Mouse (Mus musculus): ENCODE measurements around the gene Trpm8. TPM values are rescaled to one million over a fixed set of nuclear protein-coding genes. Genes with fewer than 3 reads are reported as not detected.

The Trpm8 gene
- total RNA-seq, 2 experiments from 2014 or later = 0.15 TPM; not detected in 1

DNA sequence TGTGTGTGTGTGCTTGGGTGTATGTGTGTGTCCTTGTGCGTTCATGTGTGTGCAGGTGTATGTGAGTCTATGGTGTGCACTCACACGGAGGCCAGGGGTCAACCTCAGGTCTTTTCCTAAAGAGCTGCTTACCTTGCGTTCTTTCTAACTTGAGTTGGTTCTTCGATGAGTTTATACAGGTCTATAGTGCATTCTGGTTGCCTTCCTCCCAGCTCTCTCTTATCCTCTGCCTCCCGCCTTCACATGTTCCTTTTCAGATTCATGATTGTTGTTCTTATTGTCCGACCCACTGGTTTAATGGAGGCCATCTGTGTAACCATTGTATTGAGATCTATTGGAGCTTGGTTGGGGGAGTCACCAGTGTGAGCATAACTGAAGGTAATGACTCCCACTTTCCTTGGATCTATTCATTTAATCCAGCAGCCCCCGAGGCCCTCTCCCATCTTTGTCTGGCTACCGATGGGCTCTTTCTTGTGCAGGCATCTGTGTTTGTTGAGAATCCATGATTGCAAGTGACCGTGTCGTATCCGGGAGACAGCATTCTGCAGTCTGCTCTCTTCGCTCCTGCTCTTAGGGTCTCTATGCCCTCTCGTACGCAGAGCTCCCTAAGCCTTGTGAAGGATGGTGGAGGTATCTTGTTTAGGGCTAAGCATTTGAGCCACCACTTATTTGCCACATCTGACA lies 24.7 kb downstream of the Trpm8 start:
- no peak for DNase-seq

DNA sequence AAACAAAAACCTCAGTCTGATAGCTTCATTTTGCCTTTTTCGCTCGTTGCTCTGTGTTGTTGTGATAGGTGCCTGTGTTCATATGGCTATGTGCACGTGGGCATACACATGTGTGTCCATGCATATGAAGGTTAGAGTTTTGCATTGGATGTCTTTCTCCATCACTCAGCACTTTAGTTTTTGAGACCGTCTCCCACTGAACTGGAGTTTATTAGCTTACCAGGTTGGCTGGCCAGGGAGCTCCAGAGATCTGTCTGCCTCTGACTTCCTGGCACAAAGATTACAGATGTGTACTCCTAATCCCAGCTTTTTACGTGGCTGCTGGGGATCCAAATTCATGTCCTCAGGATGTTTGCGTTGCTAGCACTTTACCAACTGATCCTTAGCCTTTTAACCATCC lies 26.3 kb downstream of the Trpm8 start:
- no peak for DNase-seq

DNA sequence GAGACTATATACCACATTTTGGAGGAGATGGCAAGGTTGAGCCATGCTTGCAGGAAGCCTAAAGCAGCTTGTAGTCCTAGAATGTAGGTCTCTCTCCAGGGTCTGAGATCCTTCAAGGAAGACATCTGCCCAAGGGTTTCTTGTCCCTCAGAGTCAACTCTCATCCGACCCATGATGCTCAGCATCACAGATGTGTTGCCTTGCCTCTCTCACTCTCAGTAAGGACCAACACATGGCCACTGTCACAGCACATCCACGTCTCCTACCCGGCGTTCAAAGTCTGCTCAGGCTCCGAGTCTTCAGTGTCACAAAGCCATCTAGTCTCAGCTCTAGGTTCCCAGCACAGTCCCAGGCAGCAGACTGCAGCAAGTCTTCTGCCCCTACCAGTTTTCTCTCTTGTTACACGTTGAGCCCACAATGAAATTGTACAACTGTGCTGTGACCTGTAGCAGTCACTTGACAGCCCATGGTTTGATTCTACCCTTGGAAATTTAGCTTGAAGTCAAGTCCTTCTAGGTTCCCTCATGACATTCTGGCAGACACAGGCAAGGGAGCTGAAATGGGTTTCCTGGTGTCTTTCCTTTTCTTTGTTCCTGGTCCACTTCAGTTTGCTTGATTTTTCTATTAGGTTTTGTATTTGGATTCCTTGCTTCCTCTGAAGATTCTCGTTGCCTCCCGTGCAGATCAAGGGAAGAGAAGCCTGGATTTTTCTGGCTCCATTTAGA lies 27.0 kb downstream of the Trpm8 start:
- DNase-seq = no peak

DNA sequence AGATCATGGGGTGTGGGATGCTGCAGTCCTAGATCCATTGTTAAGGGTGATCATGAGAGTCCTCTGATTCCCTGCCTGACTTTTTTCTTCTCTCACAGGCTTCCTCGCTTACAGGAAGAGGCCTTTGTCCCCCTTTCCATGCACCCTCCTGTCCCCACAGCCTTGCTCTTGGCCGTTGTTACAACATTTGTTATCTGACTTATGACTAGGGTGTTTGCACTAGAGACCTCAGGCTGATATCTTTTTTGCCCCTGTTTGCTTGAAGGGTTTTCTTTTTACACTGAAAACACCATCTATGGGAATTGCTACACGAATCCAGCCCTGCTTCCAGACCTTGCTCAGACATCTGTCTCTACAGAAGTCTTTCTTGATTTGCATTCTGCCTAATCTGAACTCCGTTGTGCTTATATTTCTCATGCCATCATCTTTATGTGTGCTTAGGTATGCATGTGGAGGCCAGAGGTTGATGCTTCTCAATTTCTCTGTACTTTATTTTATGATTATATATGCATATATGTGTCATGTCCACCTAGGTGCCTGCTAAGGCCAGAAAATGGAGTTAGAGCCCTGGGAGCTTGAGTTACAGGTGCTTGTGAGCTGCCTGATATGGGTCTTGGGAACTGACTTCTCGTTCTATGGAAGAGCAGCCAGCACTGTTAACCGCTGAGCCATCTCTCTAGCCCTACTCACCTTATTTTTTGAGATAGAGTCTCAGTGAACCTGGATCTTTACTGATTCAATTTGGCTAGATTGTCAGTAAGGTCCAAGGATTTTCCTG lies 27.7 kb downstream of the Trpm8 start:
- DNase-seq = no peak

DNA sequence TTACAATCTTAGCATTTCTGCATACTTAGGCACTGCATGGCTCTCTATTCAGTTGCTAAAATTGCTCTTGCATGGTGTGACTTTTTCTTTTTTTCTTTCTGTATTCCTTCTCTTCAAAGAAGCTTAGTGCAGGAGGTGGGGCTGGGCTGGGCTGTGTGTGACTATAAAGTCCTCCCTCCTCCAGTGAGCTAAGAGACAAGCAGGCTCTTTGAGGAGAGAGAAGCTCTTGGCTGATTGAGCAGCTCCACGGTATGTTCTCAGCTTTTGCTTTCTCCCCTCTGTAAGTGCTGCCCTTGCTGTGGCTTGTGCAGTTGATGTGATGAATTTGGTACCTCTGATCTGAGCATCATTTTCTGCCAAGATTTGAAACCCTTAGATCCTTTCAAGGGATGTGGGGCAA lies 29.1 kb downstream of the Trpm8 start:
- no peak for DNase-seq

DNA sequence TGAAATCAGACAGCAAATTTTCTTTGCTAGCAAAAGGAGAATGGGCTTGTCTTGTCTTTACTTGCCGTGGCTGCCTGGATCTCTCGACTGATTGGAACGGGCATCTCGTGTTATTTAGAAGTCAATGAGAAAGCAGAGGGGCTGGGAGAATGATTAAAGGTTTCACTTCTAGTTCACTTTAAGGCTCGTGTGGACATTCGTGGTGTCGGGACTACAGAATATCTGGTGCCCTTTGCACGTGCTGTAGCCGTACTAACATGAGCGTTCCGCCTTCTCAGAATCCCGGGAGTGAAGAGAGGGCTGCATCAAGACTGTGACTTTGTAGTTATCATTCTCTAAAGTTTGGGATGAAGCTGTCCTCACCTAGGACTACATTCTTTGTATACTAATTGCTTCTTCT lies 29.7 kb downstream of the Trpm8 start:
- DNase-seq = no peak

DNA sequence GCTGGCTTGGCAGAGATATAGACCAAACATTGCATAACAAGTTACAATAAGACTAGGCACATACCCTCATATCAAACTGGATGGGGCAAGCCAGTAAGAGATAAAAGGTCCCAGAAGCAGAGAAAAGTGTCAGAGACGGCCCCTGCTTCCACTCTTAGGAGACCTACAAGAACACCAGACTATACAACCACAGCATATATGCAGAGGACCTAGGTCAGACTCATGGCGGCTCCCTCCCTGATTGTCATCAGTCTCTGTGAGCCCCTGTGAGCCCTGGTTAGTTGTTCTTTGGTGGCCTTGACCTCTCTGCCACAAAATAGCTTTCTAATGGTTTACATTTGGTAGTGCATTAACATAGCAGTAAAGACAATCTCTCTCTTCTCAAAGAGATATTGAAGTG lies 31.6 kb downstream of the Trpm8 start:
- DNase-seq = no peak

DNA sequence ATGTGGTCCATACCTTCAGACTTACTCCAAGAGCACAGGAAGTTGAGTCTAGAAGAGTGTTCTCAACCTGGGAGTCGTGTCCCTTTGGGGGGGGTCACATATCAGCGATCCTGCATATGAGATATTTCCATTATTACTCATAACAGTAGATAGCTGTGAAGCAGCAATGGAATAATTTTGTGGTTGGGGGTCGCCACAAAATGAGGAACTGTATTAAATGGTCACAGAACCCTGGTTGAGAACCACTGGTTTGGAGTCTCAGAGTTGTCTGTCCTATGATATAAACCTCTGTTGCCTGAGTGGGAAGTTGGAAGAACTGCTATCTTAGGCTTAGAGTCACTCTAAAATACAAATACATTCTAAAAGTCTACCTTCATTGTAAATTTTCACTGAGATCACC lies 32.4 kb downstream of the Trpm8 start:
- no peak for DNase-seq

DNA sequence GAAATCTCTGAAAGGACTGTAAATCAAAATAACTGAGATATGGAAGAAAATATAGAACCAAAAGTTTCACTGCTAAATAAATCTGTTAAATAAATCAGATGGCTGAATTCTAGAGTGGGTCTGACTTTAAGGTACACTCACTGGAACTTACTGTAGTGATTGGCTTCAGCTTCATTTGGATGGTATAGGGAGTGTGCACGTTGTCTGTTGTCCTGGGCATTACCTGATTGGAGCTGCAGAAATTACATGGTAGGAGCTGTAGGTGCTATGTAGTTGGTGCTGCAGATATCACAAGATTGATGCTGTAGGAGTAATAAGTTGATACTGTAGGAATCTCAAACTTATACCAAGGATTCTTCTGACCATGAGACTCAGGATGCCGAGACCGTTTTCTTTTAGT lies 32.9 kb downstream of the Trpm8 start:
- DNase-seq = no peak

DNA sequence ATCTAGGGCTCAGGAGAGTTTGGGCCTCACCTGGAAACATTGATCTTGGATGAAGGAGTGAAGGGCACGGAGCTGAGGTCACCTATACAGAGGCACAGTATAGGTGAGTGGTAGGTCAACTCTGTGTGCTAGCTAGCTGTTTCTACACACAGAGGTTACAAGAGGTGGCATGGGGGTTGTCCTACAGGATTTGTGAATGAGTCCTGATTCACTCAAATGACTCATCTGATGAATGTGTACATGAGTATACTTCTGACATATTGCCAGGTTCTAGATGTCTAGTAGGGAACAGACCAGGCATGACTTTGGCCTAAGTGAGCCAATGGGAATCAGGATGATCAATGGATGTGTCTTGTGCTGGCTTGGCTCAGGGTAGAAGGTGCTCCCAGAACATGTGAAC lies 39.8 kb downstream of the Trpm8 start:
- no peak for DNase-seq

DNA sequence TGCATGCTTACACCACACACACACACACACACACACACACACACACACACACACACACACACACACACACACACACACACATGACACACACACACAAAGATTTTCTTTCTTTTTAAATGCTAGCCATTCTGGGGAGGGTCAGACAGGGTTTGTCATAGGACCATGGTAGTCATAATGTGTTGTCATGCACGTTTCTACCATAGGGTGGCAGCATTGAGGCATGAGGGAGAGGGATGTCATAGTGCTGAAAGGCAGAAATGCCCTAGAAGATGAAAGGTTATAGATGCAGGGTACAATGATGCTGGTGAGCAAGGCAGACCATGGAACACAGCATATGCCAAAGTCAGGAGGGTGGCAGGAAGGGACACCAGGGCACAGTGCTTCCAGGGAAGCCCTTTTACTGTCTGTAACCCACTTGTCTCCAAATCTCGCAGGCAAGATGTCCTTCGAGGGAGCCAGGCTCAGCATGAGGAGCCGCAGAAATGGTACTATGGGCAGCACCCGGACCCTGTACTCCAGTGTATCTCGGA lies 41.1 kb downstream of the Trpm8 start:
- DNase-seq = peak in 1 of 2 experiments; percentile 53

DNA sequence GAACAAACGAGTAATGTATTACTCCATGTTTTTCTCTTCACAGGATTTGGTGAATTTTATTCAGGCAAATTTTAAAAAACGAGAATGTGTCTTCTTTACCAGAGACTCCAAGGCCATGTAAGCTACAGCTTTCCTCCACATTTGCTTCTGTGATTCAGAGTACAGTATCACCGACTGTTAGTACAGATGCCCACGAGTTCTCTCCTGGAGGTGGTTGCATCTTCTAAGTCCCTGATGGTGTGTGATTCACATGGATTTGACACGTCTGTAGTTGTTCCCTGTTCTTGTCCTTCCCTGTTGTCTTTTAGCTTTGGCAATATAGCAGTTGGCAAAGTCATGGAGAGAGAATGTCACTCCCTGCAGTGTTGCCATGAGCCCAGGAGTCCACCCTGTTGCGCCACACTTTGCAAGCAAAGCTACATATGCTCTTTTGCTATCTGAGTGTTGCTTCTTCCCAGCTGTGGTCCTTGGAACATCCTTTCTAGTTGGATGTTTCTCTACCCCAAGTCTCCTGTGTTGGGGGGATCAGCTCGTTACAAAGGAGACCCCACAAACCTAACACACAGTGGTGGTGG lies 43.4 kb downstream of the Trpm8 start:
- no peak for DNase-seq

DNA sequence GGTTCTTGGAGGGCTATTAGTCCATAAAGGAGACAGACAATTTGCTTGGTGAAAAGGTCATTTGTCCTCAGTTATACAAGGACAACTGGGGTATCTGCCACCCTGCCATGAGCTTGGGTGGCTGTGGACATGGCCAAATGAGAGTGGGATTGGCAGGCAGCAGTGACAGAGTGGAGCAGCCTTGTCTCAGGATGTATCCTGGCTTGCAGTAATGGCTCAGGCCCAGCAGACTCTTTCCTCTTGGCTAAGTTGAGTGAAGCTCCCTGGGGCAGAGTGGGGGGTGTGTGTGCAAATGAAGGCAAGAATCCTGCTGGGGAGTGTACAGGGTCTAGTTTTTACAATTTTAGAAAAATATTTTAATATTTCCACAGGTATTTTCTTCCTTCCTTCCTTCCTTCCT lies 44.7 kb downstream of the Trpm8 start:
- no peak for DNase-seq

DNA sequence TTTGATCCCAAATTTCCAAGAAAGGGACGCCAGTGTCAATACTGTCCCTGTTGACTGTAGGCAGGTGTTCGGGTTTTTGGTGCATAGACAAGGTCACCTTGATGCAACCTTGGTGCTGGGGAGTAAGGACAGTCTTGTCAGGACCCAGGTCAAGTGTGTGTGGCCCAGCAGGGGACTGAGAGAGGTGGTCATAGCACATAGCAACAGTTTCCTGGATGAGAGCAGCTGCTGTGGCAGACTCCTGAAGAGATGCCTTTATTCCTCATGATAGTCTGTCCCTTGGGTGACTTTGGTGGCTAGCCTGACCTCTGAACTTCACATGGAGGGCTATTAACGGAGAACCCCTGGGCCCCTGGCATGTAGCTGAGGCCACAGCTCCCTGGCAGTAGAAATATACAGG lies 45.6 kb downstream of the Trpm8 start:
- DNase-seq = no peak

DNA sequence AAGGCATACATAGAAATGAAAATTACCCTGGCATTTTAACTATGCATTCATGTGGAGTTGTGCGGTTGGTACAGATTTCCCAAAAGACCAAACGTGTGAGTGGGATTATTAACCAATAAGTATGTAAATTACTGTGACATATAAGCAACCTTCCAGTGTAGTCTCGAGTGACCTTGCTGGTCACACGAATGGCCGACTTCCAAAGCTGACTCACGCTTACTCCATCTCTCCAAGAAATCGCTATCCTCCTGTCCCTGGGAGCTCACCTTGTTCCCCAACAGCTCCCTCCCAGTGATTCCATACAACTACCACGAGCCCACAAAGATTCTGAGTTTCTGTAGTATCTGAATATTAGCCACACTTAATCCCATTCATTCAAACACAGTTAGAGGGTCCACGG lies 62.0 kb downstream of the Trpm8 start:
- DNase-seq = no peak

DNA sequence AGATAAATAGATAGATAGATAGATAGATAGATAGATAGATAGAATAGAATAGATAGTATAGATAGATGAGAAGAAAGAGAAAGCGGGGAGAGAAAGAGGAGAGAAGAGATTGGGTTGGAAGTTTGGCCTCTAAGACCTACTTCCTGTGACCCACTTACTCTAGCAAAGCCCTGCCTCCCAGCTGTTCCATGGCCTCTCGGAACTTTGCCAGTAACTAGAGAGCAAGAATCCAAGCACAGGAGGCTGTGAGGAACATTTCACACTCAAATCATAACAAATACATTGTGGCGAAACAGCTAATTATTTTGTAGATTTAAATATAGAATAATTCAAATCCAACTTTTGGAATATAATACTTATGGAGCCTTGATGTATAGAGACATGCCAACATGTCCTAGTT lies 65.2 kb downstream of the Trpm8 start:
- DNase-seq = no peak

DNA sequence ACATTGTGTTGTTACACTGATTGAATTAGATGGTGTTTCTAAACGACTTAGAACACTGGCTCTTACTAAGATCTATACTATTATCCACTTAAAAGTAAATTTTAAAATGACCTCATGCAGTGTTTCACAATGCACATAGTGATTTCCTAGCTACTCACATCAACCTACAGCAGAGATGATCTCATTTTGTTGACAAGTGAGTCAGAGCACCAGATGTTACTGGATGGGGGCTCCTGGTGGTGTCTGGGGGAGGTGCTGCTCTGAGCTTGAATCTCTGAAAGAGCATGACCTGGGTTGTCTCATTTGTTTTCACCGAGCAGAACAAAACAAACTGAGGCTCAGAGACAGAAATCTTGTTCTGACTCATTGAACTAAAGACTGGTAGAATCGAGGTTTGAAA lies 68.1 kb downstream of the Trpm8 start:
- DNase-seq = no peak

DNA sequence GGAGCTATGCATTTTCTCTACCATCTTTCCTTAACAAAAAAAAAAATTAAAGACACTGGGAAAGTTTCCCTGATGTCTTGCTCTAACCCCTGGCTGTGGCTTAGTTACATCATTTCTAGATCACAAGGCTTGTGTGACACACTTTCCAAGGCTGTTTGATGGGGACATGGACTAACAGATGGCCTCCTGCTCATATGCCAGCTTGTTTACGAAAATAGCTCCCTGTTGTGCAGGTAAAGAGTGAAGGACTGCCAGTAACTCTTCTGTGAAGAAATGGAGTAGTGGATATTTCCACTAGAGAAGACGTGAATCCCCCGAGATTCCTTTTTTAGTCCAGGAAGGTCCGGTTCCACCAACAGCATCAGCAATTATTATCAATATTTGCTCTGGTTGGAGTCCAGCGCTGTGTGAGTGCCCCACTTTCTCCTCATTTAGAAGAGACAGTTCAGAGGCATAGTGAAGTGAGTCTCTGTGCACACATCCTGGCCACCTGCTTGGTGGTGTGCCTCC lies 71.1 kb downstream of the Trpm8 start:
- DNase-seq = no peak

DNA sequence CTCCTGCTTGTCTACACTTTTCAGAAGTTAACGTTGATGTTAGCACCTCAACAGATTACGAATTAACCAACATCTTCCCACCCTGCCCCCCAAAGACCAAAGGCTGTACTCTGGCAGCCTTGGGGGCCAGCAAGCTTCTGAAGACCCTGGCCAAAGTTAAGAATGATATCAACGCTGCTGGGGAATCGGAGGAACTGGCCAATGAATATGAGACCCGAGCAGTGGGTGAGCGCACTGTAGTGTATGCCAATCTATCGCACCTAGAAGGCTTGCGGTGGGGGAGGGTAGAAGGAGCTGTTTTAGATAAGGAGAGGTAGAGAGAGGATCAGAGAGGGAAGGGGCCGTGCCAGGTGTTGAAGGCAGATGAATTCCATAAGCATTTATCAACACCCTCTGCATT lies 73.3 kb downstream of the Trpm8 start:
- no peak for DNase-seq

DNA sequence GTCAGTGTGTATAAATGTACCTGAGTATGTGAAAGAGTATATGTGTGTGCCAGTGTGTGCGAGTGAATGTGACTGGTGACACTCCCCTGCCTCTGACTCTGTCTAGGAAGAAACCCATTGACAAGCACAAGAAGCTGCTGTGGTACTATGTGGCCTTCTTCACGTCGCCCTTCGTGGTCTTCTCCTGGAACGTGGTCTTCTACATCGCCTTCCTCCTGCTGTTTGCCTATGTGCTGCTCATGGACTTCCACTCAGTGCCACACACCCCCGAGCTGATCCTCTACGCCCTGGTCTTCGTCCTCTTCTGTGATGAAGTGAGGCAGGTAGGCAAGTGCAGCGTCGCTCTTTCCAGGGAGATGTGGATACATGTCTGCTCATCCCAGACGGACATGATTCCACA lies 77.6 kb downstream of the Trpm8 start:
- DNase-seq = no peak

DNA sequence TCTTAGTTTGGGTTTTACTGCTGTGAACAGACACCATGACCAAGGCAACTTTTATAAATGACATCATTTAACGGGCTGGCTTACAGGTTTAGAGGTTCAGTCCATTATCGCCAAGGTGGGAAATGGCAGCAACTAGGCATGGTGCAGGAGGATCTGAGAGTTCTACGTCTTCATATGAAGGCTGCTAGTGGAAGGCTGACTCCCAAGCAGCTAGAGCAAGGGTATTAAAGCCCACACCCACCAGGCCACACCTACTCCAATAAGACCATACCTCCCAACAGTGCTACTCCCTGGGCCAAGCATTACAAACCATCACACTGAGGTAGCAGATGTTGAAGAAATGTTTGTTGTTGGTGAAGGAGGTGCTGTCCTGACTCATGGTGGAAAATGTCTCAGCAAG lies 78.2 kb downstream of the Trpm8 start:
- no peak for DNase-seq

DNA sequence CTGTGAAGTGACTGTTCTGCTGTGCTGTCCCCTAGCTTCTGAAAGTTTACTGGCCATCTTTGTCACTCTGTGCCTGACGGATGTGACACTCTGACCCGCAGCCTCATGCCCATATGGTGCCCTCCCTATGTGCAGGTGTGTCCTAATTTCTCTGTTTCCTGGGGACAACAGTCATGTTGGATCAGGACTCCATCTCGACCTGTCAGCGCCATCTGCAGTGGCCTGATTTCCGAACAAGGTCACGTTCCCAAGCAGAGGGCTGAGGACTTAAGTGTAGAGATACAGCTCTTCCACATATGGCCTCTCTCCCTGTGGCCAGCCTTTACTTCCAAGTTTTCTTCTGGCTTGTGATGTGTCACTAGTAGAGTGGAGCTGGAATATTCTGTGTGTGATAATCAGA lies 79.2 kb downstream of the Trpm8 start:
- DNase-seq = no peak

All from layer of hippocampus, postnatal 36 days (tissue).